Mouse (Mus musculus) liver, embryonic 14.5 days (tissue): ENCODE results near the gene Lypd1.

Experiments
- CTCF ChIP-seq: IDR thresholded peaks from 2 replicates; pipeline ENCODE4 v1.5.1; 2016; ENCODE audit warnings: antibody characterized with exemption, low read depth, control low read depth
- EP300 ChIP-seq: IDR thresholded peaks from 2 replicates; pipeline ENCODE4 v1.6.1; 2016; ENCODE audit warnings: antibody characterized with exemption, low read depth

DNA sequence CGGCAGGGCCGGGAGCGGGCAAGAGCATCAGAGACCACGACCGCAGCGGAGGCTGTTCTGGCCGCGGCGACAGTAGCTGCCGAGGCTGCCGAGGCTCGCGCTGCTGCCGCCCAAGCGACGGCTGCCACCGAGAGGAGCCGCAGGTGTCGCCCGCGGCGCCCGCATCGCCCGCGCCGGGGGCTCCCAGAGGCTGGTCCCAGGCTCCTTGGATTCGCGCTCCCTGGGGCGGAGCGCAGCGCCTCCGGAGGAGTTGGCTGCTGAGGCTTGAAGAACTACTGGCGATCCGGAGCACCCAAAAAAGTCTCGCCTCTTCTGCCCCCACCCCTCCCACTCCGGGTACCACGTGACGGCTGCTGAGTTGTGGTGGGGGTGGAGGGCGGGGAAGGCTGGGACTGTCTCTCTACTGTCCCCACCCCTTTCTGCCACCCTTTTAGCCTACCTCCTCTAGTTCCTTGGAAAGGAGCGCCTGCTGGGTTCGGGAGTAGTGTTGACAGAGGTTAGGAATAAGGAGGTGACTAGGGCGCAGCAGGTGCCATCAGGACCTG lies 928 bp downstream of the Lypd1 start:
- TF ChIP-seq CTCF (no peak), EP300 (no peak)
